Mouse (Mus musculus) CH12.LX (cell line): Measurements from ENCODE around the gene Gm49321. TPM values are rescaled to one million over a fixed set of nuclear protein-coding genes. Genes with fewer than 3 reads are reported as not detected.

Experiments used
- DNase-seq: peaks from one replicate; pipeline ENCODE4 v3.0.0-alpha.2; 2013; ENCODE audit errors: extremely low read depth
- H3K27ac ChIP-seq: 2 replicates; pipeline ENCODE4 v1.5.1; 2012; ENCODE audit warnings: low read depth, mild to moderate bottlenecking, control low read depth, moderate library complexity; ENCODE audit not compliant: insufficient read depth
- H3K27me3 ChIP-seq: replicated peaks from 2 replicates; pipeline ENCODE3; 2012; ENCODE audit warnings: inconsistent platforms
- H3K36me3 ChIP-seq, 2 experiments: replicated peaks in 1 of 2; 2 replicates each; pipeline versions ENCODE3 to v1.6.1; 2012; ENCODE audit warnings: inconsistent platforms in 1 of 2, low read length in 1 of 2, mild to moderate bottlenecking in 1 of 2, mixed read lengths in 1 of 2, moderate library complexity in 1 of 2; ENCODE audit not compliant: control insufficient read depth in 1 of 2, insufficient read depth in 1 of 2
- H3K4me1 ChIP-seq, 2 experiments: 2 replicates each; pipeline ENCODE4 v1.6.1; 2012; ENCODE audit warnings: inconsistent platforms in 1 of 2, moderate library complexity in 1 of 2; ENCODE audit not compliant: insufficient read depth in 2 of 2, control insufficient read depth in 1 of 2
- H3K4me2 ChIP-seq: 2 replicates; pipeline ENCODE4 v1.6.1; 2012; ENCODE audit warnings: low read depth, mild to moderate bottlenecking, control low read depth; ENCODE audit not compliant: poor library complexity, insufficient read depth, severe bottlenecking
- H3K4me3 ChIP-seq, 3 experiments: fragments of 150-350 bp in 1 of 3; sonication (generic) in 1 of 3; replicated peaks in 1 of 3; 2 replicates each; pipeline versions ENCODE3 to v1.5.1; 2011 to 2012; ENCODE audit warnings: low read depth in 2 of 3, low read length in 2 of 3, mild to moderate bottlenecking in 2 of 3, moderate library complexity in 2 of 3, control low read depth in 1 of 3, improper control_type of control experiment in 1 of 3, inconsistent platforms in 1 of 3, mixed read lengths in 1 of 3; ENCODE audit not compliant: poor library complexity in 1 of 3
- H3K79me2 ChIP-seq: replicated peaks from 2 replicates; pipeline ENCODE4 v1.6.1; 2012; ENCODE audit warnings: mild to moderate bottlenecking, moderate library complexity; ENCODE audit not compliant: control insufficient read depth, poor library complexity, insufficient read depth, severe bottlenecking; ENCODE audit errors: extremely low read depth
- H3K9ac ChIP-seq: 2 replicates; pipeline ENCODE4 v1.6.1; 2012; ENCODE audit warnings: low read depth, mild to moderate bottlenecking, control low read depth, moderate library complexity; ENCODE audit not compliant: insufficient read depth
- H3K9me3 ChIP-seq: replicated peaks from 2 replicates; pipeline ENCODE3; 2012; ENCODE audit warnings: low read length, inconsistent platforms, mixed read lengths
- CHD2 ChIP-seq: IDR thresholded peaks from 2 replicates; pipeline ENCODE4 v1.6.1; 2011; ENCODE audit warnings: low read length, improper control_type of control experiment
- CTCF ChIP-seq, 2 experiments: IDR thresholded peaks in 1 of 2; conservative IDR thresholded peaks in 1 of 2; 2 replicates each; pipeline ENCODE4 v1.5.1; 2011 to 2012; ENCODE audit warnings: low read depth in 2 of 2, low read length in 2 of 2, improper control_type of control experiment in 1 of 2, inconsistent platforms in 1 of 2, mild to moderate bottlenecking in 1 of 2, moderate library complexity in 1 of 2
- E2F4 ChIP-seq: IDR thresholded peaks from 2 replicates; pipeline ENCODE4 v1.6.1; 2011; ENCODE audit warnings: low read depth, low read length, improper control_type of control experiment; ENCODE audit not compliant: insufficient replicate concordance
- ELF1 ChIP-seq: IDR thresholded peaks from 2 replicates; pipeline ENCODE4 v1.6.1; 2014; ENCODE audit warnings: low read depth, mild to moderate bottlenecking, inconsistent platforms, low read length, improper control_type of control experiment
- GABPA ChIP-seq: IDR thresholded peaks from 2 replicates; pipeline ENCODE4 v1.6.1; 2012; ENCODE audit warnings: low read depth, low read length, improper control_type of control experiment, inconsistent platforms; ENCODE audit not compliant: insufficient replicate concordance
- HCFC1 ChIP-seq: IDR thresholded peaks from 2 replicates; pipeline ENCODE4 v1.6.1; 2012; ENCODE audit warnings: low read depth, mild to moderate bottlenecking, inconsistent platforms, low read length, improper control_type of control experiment
- MAFK ChIP-seq: IDR thresholded peaks from 2 replicates; pipeline ENCODE4 v1.6.1; 2011; ENCODE audit warnings: low read length, improper control_type of control experiment; ENCODE audit not compliant: insufficient replicate concordance
- MAZ ChIP-seq: IDR thresholded peaks from 2 replicates; pipeline ENCODE4 v1.6.1; 2012; ENCODE audit warnings: low read depth, mild to moderate bottlenecking, inconsistent platforms, low read length, improper control_type of control experiment, moderate library complexity
- MEF2A ChIP-seq: IDR thresholded peaks from 2 replicates; pipeline ENCODE4 v1.6.1; 2014; ENCODE audit warnings: low read depth, mild to moderate bottlenecking, inconsistent platforms, low read length, improper control_type of control experiment, borderline replicate concordance
- MXI1 ChIP-seq: IDR thresholded peaks from 2 replicates; pipeline ENCODE4 v1.6.1; 2011; ENCODE audit warnings: mild to moderate bottlenecking, low read depth, low read length, improper control_type of control experiment
- NRF1 ChIP-seq: IDR thresholded peaks from 2 replicates; pipeline ENCODE4 v1.6.1; 2014; ENCODE audit warnings: low read depth, mild to moderate bottlenecking, inconsistent platforms, low read length, improper control_type of control experiment, moderate library complexity
- POLR2AphosphoS2 ChIP-seq: IDR thresholded peaks from 2 replicates; pipeline ENCODE4 v1.6.1; 2011; ENCODE audit warnings: low read depth, low read length, improper control_type of control experiment
- RAD21 ChIP-seq: IDR thresholded peaks from 2 replicates; pipeline ENCODE4 v1.6.1; 2011; ENCODE audit warnings: low read depth, mild to moderate bottlenecking, low read length, improper control_type of control experiment, moderate library complexity
- RCOR1 ChIP-seq: conservative IDR thresholded peaks from 2 replicates; pipeline ENCODE4 v1.6.1; 2012; ENCODE audit warnings: low read depth, mild to moderate bottlenecking, inconsistent platforms, low read length, improper control_type of control experiment
- SMC3 ChIP-seq: IDR thresholded peaks from 2 replicates; pipeline ENCODE4 v1.6.1; 2011; ENCODE audit warnings: low read depth, low read length, improper control_type of control experiment
- TBP ChIP-seq: conservative IDR thresholded peaks from 2 replicates; pipeline ENCODE4 v1.6.1; 2011; ENCODE audit warnings: low read depth, low read length, improper control_type of control experiment
- TCF12 ChIP-seq: IDR thresholded peaks from 2 replicates; pipeline ENCODE4 v1.6.1; 2014; ENCODE audit warnings: low read depth, mild to moderate bottlenecking, inconsistent platforms, low read length, improper control_type of control experiment
- UBTF ChIP-seq: IDR thresholded peaks from 2 replicates; pipeline ENCODE4 v1.6.1; 2012; ENCODE audit warnings: low read depth, mild to moderate bottlenecking, inconsistent platforms, low read length, improper control_type of control experiment, moderate library complexity
- USF1 ChIP-seq: IDR thresholded peaks from 2 replicates; pipeline ENCODE4 v1.6.1; 2014; ENCODE audit warnings: low read depth, mild to moderate bottlenecking, inconsistent platforms, low read length, improper control_type of control experiment
- USF2 ChIP-seq: conservative IDR thresholded peaks from 2 replicates; pipeline ENCODE4 v1.6.1; 2011; ENCODE audit warnings: low read depth, low read length, improper control_type of control experiment
- ZC3H11A ChIP-seq: IDR thresholded peaks from 2 replicates; pipeline ENCODE4 v1.6.1; 2012; ENCODE audit warnings: low read depth, mild to moderate bottlenecking, inconsistent platforms, low read length, improper control_type of control experiment
- ZMIZ1 ChIP-seq: IDR thresholded peaks from 2 replicates; pipeline ENCODE4 v1.6.1; 2012; ENCODE audit warnings: low read depth, mild to moderate bottlenecking, inconsistent platforms, low read length, improper control_type of control experiment
- dilution Hi-C: fragments of 300-500 bp; cut with MboI; formaldehyde crosslinking; loops from 2 replicates; pipeline ENCODE4 v1.14.3; 2020; ENCODE audit warnings: low sequenced_read_pairs; ENCODE audit not compliant: extremely low pct_unique_long_range_greater_than_20kb, extremely low pct_ligation_motif_present
- in situ Hi-C: fragments of 300-500 bp; cut with MboI; formaldehyde crosslinking; loops from 3 replicates; pipeline ENCODE4 v1.14.3; 2019; ENCODE audit warnings: low sequenced_read_pairs, low pct_ligation_motif_present, low pct_unique_long_range_greater_than_20kb, mixed read lengths
- polyA plus RNA-seq: library from polyadenylated mRNA; unstranded; fragments of >175 nt; gene quantifications from 2 replicates; pipeline ENCODE4 v1.2.1, GENCODE M21; 2012; ENCODE audit warnings: low read depth; ENCODE audit not compliant: insufficient read length
- total RNA-seq, 2 experiments: library from RNA; depleted of rRNA; stranded (reverse); fragments of 300-350 nt in 1 of 2; fragments of >200 nt in 1 of 2; gene quantifications; 2 replicates each; pipeline ENCODE4 v1.2.3; 2012 to 2014

Gene Gm49321
- total and polyA plus RNA-seq, 3 experiments: not detected

DNA sequence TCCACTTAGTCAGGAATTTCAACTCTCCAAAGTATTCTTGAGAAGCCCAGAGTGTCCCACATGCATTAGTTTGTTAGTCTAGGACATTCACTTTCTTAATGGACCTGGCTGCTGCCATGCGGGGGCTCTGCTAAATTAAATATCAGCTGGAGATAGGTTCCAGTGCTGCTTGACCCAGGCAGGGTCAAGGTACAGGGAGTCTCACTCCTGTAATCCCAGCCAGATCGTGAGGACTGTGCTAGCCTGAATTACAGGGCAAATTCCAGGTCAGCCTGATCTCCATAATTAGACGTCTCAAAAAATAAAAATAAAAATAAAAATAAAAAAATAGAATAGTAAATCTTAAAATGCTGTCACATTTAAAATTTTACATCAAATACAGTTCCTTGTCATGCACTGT is 44.8 kb upstream of the Gm49321 start:
- Histone ChIP-seq H3K9ac (no peak overlapping the region), H3K27me3 (no peaks in the 10 kb centered on the region), H3K36me3 (no peaks in the 10 kb centered on the region), H3K9me3 (no peaks in the 10 kb centered on the region), H3K4me1 (peaks cover 5 to 16% of the 10 kb centered on the region in 2 experiments), H3K27ac (no peak overlapping the region)
- TF ChIP-seq RCOR1 (no peak), MAZ (no peak), MEF2A (no peak), MXI1 (no peak)
- TF ChIP-seq, all 38 proteins: peak for 0
- no peak for DNase-seq
- Histone ChIP-seq H3K4me3 (no peak overlapping the region), H3K79me2 (no peaks in the 10 kb centered on the region), H3K4me2 (no peak overlapping the region)
- in situ Hi-C loops: no loop called here
- dilution Hi-C loops: no loop called here

GRCm38 (mm10) chr12:73894838-73895237 is 42.6 kb upstream of the Gm49321 start:
- TF ChIP-seq USF1 (no peak), USF2 (no peak), TBP (no peak), ELF1 (no peak), UBTF (no peak), CTCF (conservative IDR thresholded peaks at IDR 0.05 in 1 of 2, IDR thresholded peaks at IDR 0.05 in 1 of 2; ENCODE audit: low read depth in 2 of 2, low read length in 2 of 2) (no peak), E2F4 (no peak), RCOR1 (no peak), ZC3H11A (no peak), HCFC1 (no peak), SMC3 (no peak), TCF12 (no peak), MAFK (no peak), CHD2 (no peak), RAD21 (no peak), POLR2AphosphoS2 (no peak), NRF1 (no peak), ZMIZ1 (no peak), GABPA (no peak)
- DNase-seq: no peak
- Histone ChIP-seq H3K36me3 (no peaks in the 10 kb centered on the region), H3K27ac (no peak overlapping the region), H3K27me3 (no peaks in the 10 kb centered on the region), H3K79me2 (no peaks in the 10 kb centered on the region), H3K4me1 (no peaks in the 10 kb centered on the region; a peak in 1 of 4 replicates), H3K4me3 (no peak overlapping the region), H3K4me2 (no peak overlapping the region), H3K9me3 (no peaks in the 10 kb centered on the region), H3K9ac (no peak overlapping the region)
- dilution Hi-C loops (no loop called here), in situ Hi-C loops (no loop called here)
